Mouse (Mus musculus): ENCODE results near the gene Wdsub1. TPM values are rescaled to one million over a fixed set of nuclear protein-coding genes. Genes with fewer than 3 reads are reported as not detected.
A peak's percentile ranks its signal among the peaks of the same experiment; 100 is the strongest.

Wdsub1 gene
- polyA plus RNA-seq, 1 experiment from 2014 or later = 42.3 TPM

DNA sequence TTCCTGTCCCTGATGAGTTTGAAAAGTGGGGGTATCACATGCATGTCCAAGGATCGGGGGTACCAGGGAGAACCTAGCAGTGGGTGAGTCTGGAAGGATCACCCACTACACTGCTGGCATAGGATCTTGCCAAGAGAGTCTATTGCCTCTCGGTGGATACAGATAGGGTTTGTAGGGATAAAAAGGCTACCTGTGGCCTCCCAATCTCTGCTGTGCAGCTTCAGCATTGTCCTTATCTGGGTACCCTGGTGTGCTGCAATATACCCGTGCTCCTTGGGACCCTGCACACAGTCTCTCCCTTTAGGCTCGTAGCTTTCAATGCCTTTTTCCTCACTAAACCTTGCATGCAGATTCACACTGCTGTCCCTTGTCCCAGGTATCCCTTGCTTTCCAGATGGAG lies 73.8 kb downstream of the Wdsub1 start:
- H3K4me3 ChIP-seq (ENCODE audit: low read depth, low read length) = no peak overlapping the region
- H3K36me3 ChIP-seq (ENCODE audit: insufficient read depth, low read length) = peaks cover 20% of the 10 kb centered on the region; the same call in 1 of the 2 replicates
- no peak for TF ChIP-seq EP300 (IDR thresholded peaks at IDR 0.05)
- no peak for TF ChIP-seq CTCF (IDR thresholded peaks at IDR 0.05)
- H3K9me3 ChIP-seq (ENCODE audit: low read length) = no peaks in the 10 kb centered on the region
- no peaks in the 10 kb centered on the region for H3K27me3 ChIP-seq (replicated peaks; ENCODE audit: insufficient read depth, low read length)
- H3K4me1 ChIP-seq (ENCODE audit: insufficient read depth, low read depth, low read length) = peaks cover 6% of the 10 kb centered on the region; the same call in 1 of the 2 replicates
- no peak overlapping the region for H3K4me2 ChIP-seq (replicated peaks; ENCODE audit: low read depth, low read length)
- WGBS = 85% methylated on average over 4 of the region's 4 CpGs
- no peak overlapping the region for H3K27ac ChIP-seq (ENCODE audit: low read length)
- no peak overlapping the region for H3K9ac ChIP-seq (replicated peaks; ENCODE audit: low read depth)
- no peak for DNase-seq (ENCODE audit: low spot score)
- no peak for ATAC-seq

DNA sequence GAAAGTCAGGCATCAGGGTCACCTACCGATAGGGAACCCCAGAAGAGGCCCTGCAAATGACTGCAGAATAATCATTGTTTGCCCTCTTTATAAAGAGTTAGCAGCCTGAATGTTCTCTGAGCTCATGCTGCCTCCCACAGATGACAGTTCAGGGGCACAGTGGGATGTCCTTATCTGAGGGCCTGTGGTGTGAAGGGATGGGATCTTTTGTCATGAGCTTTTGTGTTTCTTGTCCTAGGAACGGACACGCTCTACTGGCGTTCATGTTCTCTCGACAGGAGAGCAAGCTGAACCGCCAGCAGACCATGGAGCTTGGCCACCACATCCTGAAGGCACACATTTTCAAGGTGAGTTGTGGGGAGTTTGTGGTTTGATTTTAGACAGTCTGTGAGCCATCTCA lies 76.4 kb downstream of the Wdsub1 start:
- TF ChIP-seq EP300 (IDR thresholded peaks at IDR 0.05) (no peak), CTCF (IDR thresholded peaks at IDR 0.05) (no peak)
- ATAC-seq (no peak), DNase-seq (ENCODE audit: low spot score) (no peak)
- Histone ChIP-seq H3K27ac (ENCODE audit: low read length) (no peak overlapping the region), H3K4me1 (ENCODE audit: insufficient read depth, low read depth, low read length) (peaks cover 2% of the 10 kb centered on the region; the same call in 1 of the 2 replicates), H3K4me3 (ENCODE audit: low read depth, low read length) (no peak overlapping the region), H3K36me3 (ENCODE audit: insufficient read depth, low read length) (peaks cover 28% of the 10 kb centered on the region; the same call in 1 of the 2 replicates), H3K9ac (replicated peaks; ENCODE audit: low read depth) (no peak overlapping the region), H3K9me3 (ENCODE audit: low read length) (no peaks in the 10 kb centered on the region), H3K27me3 (replicated peaks; ENCODE audit: insufficient read depth, low read length) (no peaks in the 10 kb centered on the region), H3K4me2 (replicated peaks; ENCODE audit: low read depth, low read length) (no peak overlapping the region)
- WGBS = 77% methylated on average over 6 of the region's 6 CpGs

DNA sequence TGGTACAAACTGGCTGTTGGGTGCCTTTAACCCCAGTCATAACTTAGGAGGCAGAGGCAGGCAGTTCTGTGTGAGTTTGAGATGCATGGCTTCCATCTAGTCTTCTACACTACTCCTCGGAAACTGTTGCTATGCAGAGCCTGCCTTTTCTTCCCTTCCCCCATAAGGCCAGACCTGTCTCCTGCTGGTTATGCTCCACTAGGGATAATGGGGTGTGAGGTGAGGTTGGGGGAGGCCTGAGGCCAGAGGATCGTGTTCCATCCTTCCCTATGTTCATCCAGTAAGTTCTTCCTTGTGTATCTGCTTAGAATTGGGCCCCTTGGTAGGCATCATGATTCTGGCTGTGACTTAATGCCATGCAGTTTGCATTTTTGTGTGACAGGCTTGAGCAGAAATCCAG lies 76.8 kb downstream of the Wdsub1 start:
- TF ChIP-seq CTCF (IDR thresholded peaks at IDR 0.05) (no peak), EP300 (IDR thresholded peaks at IDR 0.05) (no peak)
- no peaks in the 10 kb centered on the region for H3K27me3 ChIP-seq (replicated peaks; ENCODE audit: insufficient read depth, low read length)
- DNase-seq (ENCODE audit: low spot score) = no peak
- H3K4me3 ChIP-seq (ENCODE audit: low read depth, low read length) = no peak overlapping the region
- no peak overlapping the region for H3K4me2 ChIP-seq (replicated peaks; ENCODE audit: low read depth, low read length)
- H3K9ac ChIP-seq (replicated peaks; ENCODE audit: low read depth) = no peak overlapping the region
- 64% methylated on average over 2 of the region's 2 CpGs for WGBS
- peaks cover 29% of the 10 kb centered on the region; the same call in 1 of the 2 replicates for H3K36me3 ChIP-seq (ENCODE audit: insufficient read depth, low read length)
- no peaks in the 10 kb centered on the region for H3K4me1 ChIP-seq (ENCODE audit: insufficient read depth, low read depth, low read length)
- H3K9me3 ChIP-seq (ENCODE audit: low read length) = no peaks in the 10 kb centered on the region
- no peak for ATAC-seq
- no peak overlapping the region for H3K27ac ChIP-seq (ENCODE audit: low read length)

DNA sequence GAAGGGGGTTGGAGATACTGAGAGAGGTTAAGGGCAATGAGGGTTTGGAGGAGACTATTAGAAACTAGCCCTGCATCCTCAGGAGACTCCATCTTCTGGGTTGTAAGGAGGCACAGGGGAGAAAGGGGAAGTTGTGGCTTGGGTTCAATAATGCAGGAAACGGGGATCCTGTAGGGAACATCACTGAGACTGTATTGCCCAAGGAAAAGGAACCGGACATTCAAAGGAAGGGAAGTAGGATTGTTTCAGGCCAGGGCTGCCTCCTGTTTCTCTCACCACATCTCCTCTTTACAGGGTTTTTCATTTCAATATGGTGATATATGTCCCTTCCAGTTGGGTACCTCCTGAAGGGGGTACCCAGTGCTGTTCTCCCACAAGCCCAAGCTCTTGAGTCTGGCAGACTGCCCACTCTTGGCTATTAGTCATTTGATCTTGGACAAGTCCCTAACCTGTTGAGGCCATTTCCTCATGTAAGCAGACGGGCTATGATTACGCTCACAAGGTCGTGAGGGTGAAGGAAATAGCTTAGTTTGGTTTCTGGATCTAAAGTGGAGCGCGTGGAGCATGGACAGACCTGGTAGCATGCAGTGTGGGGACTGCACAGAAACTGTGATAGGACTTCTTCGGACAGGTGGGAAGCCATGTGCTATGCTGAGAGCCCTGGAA lies 79.5 kb downstream of the Wdsub1 start:
- DNase-seq (ENCODE audit: low spot score) = peak; percentile 24
- 65% methylated on average over 8 of the region's 8 CpGs for WGBS
- Histone ChIP-seq H3K4me3 (ENCODE audit: low read depth, low read length) (no peak overlapping the region), H3K9me3 (ENCODE audit: low read length) (no peaks in the 10 kb centered on the region), H3K9ac (replicated peaks; ENCODE audit: low read depth) (no peak overlapping the region), H3K27me3 (replicated peaks; ENCODE audit: insufficient read depth, low read length) (no peaks in the 10 kb centered on the region), H3K4me1 (ENCODE audit: insufficient read depth, low read depth, low read length) (no peaks in the 10 kb centered on the region), H3K36me3 (ENCODE audit: insufficient read depth, low read length) (peaks cover 29% of the 10 kb centered on the region; the same call in 1 of the 2 replicates), H3K27ac (ENCODE audit: low read length) (no peak overlapping the region), H3K4me2 (replicated peaks; ENCODE audit: low read depth, low read length) (no peak overlapping the region)
- TF ChIP-seq EP300 (IDR thresholded peaks at IDR 0.05) (no peak), CTCF (IDR thresholded peaks at IDR 0.05) (no peak)
- no peak; the same call in 1 of the 2 replicates for ATAC-seq

Data from lung, postnatal 0 days (tissue).